Mouse (Mus musculus) kidney, postnatal 4 days (tissue): Measurements from ENCODE around the gene Itgav.

Source experiments
- DNase-seq, 2 experiments: peaks; one replicate each; pipeline ENCODE4 v3.0.0; 2021; ENCODE audit warnings: mixed read lengths in 2 of 2

The Itgav gene

DNA sequence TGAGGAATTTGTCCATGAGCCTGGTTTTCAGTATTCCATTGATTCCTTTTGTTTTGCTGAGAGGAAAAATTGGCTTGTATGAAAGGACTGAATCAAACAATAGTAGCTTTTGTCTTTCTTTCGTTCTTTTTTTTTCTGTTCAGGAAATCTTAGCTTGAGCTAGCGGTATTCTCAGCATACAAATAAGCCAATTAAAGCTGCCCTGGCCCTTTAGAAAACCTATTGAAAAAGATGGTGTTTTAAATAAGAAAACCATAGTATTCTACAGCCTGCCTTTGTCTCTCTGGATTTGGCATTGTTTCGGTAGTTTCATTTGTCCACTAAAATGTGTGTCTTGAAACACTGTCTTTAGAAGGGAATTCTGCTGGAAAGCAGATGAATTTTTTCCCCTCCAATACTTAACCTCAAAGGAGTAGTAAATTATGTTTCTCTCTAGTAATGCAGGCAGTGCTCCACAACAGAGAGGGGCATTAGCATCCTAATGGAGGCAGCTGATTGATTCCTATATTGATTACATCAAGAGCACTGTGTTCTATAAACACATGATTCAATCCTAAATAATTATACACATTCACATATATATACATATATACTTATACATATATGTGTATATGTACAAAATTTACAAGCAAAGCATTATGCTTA, 104.8 kb downstream of the Itgav start:
- DNase-seq = no peak

DNA sequence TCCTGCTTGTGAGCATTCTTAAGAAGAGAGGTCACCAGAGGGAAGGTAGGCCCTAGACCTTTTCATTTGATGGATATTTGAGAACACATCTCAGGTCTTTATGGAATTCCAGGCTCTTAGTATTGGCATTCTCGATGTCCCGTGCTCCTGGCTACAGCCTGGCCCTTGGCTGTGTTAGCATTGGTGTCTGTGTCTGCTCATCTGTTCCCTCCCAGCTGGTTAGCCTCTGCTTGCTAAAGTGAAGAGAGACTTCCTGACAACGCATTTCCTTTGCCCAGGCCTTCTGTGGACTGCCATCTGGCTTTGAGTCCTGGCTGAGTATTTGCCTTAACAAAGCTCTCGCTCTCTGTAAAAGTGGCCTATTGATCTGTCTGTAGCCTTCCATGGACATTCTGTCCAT, 108.7 kb downstream of the Itgav start:
- DNase-seq = no peak

DNA sequence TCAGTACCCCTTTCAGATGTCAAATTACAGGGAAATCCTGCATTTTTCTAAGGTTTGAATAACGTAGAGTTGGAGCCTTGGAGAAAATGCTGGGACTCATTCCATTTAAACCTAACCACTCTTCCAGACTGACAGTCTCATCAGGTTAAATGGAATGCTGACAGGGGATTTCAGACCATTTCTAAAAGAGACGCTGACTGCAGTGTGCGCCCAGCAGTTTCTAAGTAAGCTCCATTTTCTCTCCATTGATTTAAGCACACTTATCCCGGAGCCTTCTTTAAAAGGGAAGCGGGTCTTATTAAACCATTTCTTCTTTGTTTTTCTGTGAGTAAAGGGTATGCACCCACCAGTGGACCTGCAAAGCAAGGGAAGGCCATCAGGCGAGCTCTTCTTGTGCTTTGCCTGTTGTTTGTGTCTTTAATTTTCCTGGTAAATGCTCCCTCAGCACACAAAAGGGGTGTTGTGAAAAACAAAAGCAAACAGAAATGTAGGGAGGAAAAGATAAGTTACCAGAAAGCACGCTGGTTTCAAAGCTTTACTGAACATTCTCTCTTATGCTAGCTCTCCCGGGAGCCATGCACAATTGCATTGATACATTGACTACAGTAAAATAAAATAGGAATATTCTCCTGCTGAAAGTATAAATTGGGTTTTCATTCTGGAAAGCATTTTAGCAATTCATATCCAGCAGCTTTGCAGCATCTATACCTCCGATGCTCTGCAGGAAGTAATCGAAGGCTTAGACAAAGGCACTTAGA, 111.3 kb downstream of the Itgav start:
- DNase-seq = no peak

DNA sequence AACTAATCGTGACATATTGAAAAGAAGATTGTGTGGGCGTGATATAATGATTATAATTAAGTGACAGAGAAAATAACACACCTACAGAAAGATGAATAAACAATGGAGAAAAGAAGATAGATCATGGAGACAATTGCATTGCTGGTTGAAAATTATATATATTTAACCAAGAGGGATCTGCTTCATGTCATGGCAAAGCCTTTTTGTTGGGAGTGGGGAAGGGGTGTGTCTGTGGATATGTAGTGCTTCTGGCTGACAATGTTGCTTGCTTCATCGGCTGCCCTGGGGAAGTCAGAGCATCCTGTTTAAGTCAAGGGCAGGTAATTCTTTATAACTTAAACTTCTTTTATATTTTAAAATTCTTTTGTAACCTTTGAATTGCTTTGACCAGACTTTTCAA, 124.3 kb downstream of the Itgav start:
- no peak for DNase-seq

DNA sequence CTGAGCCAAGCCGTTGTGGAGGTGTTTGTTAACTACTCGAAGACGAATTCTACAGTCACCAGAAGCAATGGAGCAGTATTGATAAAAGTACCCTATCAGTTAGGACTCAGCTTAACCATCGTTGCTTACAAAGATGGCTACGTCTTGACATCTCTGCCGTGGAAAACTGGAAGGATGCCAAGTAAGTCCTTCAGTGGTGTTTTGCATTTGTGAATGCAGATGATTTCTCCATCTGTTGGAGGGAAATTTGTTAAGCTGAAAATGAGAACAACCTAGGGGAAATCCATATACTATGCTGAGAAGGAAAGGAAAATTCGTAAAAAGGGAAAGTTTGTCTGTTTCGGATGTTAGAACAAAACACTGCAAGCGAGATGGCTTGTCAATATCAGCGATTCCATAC, 129.2 kb downstream of the Itgav start:
- no peak for DNase-seq

DNA sequence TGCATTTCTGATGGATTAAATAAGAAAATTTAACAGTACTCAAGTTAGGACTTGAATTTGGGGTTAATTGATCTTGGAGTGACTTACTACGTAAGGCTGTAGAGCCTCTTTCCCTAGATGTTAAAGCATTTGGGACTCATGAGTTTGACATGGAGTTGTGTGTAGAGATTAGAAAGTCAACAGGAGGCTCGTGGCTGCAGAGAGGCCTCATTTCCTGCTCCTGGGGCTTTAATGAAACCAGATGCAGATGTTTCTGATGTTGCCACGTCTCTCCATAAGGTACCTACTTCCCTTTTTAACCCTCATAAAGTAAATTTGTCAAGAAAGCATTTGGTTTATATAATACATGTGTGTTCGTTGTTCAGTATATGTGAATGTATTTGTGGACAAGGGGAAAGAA, 132.0 kb downstream of the Itgav start:
- no peak for DNase-seq
